Mouse (Mus musculus): Measurements from ENCODE around the gene Vmn1r112.
"Not testable (repeated sequence)": the region's sequence is repeated elsewhere in the genome, so short reads cannot be mapped to it uniquely, and the experiment has no call there.

The Vmn1r112 gene

GRCm38 (mm10) chr7:20770885-20771284 lies at the start of gene Vmn1r112:
Gene Vmn1r112 (plus strand): TSS chr7:20771185.
- DNase-seq: not testable (repeated sequence)

- not testable (repeated sequence) for DNase-seq
Observed at GRCm38 (mm10) chr7:20730524-20730923, 40.5 kb upstream of the Vmn1r112 start, which contains the start of gene Gm10668. Gene Gm10668 (minus strand): TSS chr7:20730624.

- not testable (repeated sequence) for DNase-seq
Observed at GRCm38 (mm10) chr7:20786985-20787384, 16.0 kb downstream of the Vmn1r112 start, which contains the start of gene Vmn1r113. Gene Vmn1r113 (plus strand): TSS chr7:20787285.

GRCm38 (mm10) chr7:20812086-20812485 lies 41.1 kb downstream of the Vmn1r112 start, which contains the start of gene Vmn1r114:
Gene Vmn1r114 (minus strand): TSS chr7:20812186.
- DNase-seq: not testable (repeated sequence)

Measured in right cerebral cortex, postnatal 25 days (tissue).